Mouse (Mus musculus) embryonic facial prominence, embryonic 12.5 days (tissue): Measurements from ENCODE around the gene Cope. TPM values are rescaled to one million over a fixed set of nuclear protein-coding genes. Genes with fewer than 3 reads are reported as not detected.

ENCODE experiments used
- ATAC-seq: fragments of 200-750 bp; cut with Nextera tagmentation; 2 replicates; pipeline ENCODE4 v1.8.0; 2017; ENCODE audit not compliant: insufficient number of reproducible peaks, insufficient read depth, low FRiP score, low TSS enrichment
- H3K27ac ChIP-seq: fragments of 300-500 bp; sonication (generic); 2 replicates; pipeline ENCODE4 v1.5.1; 2016; ENCODE audit warnings: mild to moderate bottlenecking
- H3K27me3 ChIP-seq: fragments of 300-500 bp; sonication (generic); 2 replicates; pipeline ENCODE4 v1.6.1; 2016; ENCODE audit warnings: mild to moderate bottlenecking, moderate library complexity
- H3K36me3 ChIP-seq: fragments of 300-500 bp; sonication (generic); 2 replicates; pipeline ENCODE4 v1.6.1; 2016; ENCODE audit warnings: mild to moderate bottlenecking
- H3K4me1 ChIP-seq: fragments of 300-500 bp; sonication (generic); 2 replicates; pipeline ENCODE4 v1.6.1; 2016
- H3K4me2 ChIP-seq: fragments of 300-500 bp; sonication (generic); replicated peaks from 2 replicates; pipeline ENCODE4 v1.6.1; 2016; ENCODE audit warnings: mild to moderate bottlenecking, moderate library complexity
- H3K4me3 ChIP-seq: fragments of 300-500 bp; sonication (generic); 2 replicates; pipeline ENCODE4 v1.5.1; 2016; ENCODE audit warnings: mild to moderate bottlenecking
- H3K9ac ChIP-seq: fragments of 300-500 bp; sonication (generic); 2 replicates; pipeline ENCODE4 v1.6.1; 2016; ENCODE audit warnings: mild to moderate bottlenecking, moderate library complexity
- H3K9me3 ChIP-seq: fragments of 300-500 bp; sonication (generic); 2 replicates; pipeline ENCODE4 v1.6.1; 2016; ENCODE audit warnings: mild to moderate bottlenecking, moderate library complexity
- WGBS: fragments of 180-500 bp; shearing (Covaris S2); methylation state at CpG from one replicate; pipeline ENCODE4 v1.1.7; 2016; 5-methylcytosine and 5-hydroxymethylcytosine counted together
- polyA plus RNA-seq: library from polyadenylated mRNA; unstranded; fragments of >200 nt; fragmentation: Nextera tagmentation; extraction: Ambion mirVana; gene quantifications from 2 replicates; pipeline ENCODE4 v1.2.1, GENCODE M21; 2016

Cope gene
- polyA plus RNA-seq, 1 experiment from 2014 or later = 267 TPM

- 93% methylated on average over 2 of the region's 2 CpGs for WGBS
- no peak overlapping the region for H3K4me2 ChIP-seq
- no peaks in the 10 kb centered on the region for H3K27me3 ChIP-seq
- no peak overlapping the region for H3K27ac ChIP-seq
- no peak for ATAC-seq
- no peaks in the 10 kb centered on the region for H3K9me3 ChIP-seq
- H3K4me3 ChIP-seq = no peak overlapping the region
- peaks cover 39% of the 10 kb centered on the region for H3K36me3 ChIP-seq
- peaks cover 27% of the 10 kb centered on the region for H3K4me1 ChIP-seq
- H3K9ac ChIP-seq = no peak overlapping the region
These were observed 11.1 kb downstream of the Cope start for GRCm38 (mm10) chr8:70313399-70313798.

DNA sequence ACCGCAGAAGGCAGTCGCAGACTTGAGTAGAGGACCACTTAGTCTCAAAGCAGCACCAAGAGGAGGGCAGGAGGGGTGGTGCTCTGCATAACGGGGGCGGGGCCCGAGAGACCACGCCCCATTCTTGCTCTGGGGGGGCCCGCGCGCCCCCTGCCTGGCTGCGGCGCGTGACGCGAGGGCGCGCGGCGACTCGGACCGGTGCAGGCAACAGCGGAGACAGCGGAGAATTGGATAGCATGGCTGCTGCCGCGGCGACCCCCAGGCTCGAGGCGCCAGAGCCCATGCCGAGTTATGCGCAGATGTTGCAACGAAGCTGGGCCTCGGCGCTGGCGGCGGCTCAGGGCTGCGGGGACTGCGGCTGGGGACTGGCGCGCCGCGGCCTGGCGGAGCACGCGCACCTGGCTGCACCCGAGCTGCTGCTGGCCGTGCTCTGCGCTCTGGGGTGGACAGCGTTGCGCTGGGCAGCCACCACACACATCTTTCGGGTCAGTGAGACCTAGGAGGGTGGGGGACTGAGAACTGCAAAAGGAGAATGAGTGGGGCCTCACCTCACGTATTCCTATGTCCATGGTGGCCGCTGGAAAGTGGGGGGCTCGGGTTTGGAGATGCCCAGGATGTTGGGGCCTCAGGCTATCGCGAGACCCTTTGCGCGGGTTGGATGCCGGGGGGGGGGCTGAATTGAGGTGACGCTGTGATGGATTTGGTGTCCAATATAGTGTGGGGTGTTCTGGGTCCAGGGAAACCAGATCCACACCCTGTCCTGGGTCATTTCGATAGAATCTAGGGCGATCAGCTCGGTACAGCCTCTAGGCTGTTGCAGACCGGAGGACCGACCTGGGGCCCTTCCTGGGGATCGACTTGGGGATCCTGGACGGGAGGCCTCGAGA lies 13.5 kb downstream of the Cope start, which contains the start of gene Cers1:
TSS of gene Cers1 (plus strand) at position 152 of the 887 bp plus-strand sequence.
- Histone ChIP-seq H3K27ac (peak within 1 kb of the TSS; percentile 83), H3K4me3 (peak within 1 kb of the TSS; percentile 57), H3K9ac (peak within 1 kb of the TSS; percentile 63), H3K9me3 (no peaks in the 10 kb centered on the region), H3K4me1 (peaks cover 27% of the 10 kb centered on the region), H3K36me3 (peaks cover 31% of the 10 kb centered on the region), H3K27me3 (no peaks in the 10 kb centered on the region), H3K4me2 (peak within 1 kb of the TSS; percentile 68)
- WGBS = 2% methylated on average over 66 of the region's 66 CpGs
- peak; percentile 61 for ATAC-seq

DNA sequence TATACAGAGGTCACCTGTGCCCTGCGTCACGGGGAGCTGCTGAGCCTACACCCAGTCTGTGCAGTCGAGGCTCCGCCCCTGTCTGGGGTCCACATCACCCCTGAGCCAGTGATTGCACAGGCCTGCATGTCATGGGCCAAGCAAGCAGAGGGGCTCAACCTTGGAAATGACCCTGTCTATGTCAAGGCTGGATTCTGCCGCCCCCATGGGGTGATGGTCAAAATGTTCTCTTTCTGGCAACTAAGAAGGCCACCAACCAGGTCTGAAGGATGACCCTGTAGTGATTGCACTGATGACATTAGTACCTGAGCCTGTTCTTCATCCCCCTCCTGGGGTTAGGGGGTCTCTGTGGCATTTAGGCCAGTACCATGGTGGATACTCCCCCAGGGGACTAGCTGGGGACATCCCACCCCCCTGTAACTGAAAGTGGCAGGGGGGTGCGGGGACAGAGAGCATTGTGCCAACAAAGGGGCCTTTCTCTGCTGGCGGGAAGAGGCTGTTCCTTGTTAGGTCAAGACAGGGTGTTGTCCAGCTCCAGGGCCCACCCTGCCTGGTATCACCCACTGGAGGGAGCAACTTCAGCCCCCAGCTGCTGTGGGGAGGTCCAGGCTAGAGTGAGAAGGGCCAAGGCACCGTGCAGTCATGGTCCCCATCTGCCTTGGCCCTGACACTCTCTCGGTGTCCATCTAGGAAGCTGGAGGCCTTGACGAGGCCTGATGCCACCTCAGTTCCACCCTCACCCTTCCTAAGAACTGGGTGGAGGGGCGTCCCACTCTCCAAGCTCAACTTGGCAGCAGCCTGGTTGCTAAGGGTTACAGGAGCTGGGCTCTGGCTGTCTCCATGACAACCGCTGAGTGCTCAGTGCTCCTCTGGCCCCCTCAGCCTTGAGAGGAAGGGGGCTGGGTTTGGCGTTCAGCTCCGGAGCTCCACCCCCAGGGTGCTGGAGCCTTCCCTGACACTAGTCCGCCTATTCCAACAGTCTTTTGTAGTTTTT lies 14.5 kb downstream of the Cope start:
- 8% methylated on average over 15 of the region's 15 CpGs for WGBS
- Histone ChIP-seq H3K36me3 (peaks cover 22% of the 10 kb centered on the region), H3K27ac (peak overlapping the region; percentile 83), H3K27me3 (no peaks in the 10 kb centered on the region), H3K4me1 (peaks cover 27% of the 10 kb centered on the region), H3K4me3 (peak overlapping the region; percentile 57), H3K9me3 (no peaks in the 10 kb centered on the region), H3K9ac (peak overlapping the region; percentile 63), H3K4me2 (peak overlapping the region; percentile 68)
- ATAC-seq = peak; percentile 82

DNA sequence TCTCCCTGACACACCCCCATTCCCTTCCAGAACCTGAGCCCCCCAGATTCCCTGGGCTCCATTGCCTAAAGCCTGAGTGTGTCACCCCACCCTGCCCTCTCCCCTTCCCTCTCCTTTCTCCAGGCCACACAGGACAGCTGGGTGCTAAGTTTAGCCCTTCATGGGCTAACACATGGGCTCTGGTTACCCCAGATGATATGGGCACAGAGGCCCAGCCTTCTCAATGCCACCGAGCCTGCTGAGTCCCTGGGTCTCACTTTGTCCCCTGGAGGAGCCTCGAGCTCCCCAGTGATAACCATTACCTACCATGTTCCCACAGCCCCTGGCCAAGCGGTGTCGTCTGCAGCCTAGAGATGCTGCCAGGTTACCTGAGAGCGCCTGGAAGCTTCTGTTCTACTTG lies 15.6 kb downstream of the Cope start:
- no peak overlapping the region for H3K9ac ChIP-seq
- H3K9me3 ChIP-seq = no peaks in the 10 kb centered on the region
- H3K36me3 ChIP-seq = peaks cover 14% of the 10 kb centered on the region
- peak overlapping the region; percentile 68; the same call in 1 of the 2 replicates for H3K4me2 ChIP-seq
- no peaks in the 10 kb centered on the region for H3K27me3 ChIP-seq
- peak overlapping the region; percentile 83 for H3K27ac ChIP-seq
- H3K4me3 ChIP-seq = no peak overlapping the region
- 85% methylated on average over 5 of the region's 5 CpGs for WGBS
- no peak for ATAC-seq
- H3K4me1 ChIP-seq = peaks cover 27% of the 10 kb centered on the region

DNA sequence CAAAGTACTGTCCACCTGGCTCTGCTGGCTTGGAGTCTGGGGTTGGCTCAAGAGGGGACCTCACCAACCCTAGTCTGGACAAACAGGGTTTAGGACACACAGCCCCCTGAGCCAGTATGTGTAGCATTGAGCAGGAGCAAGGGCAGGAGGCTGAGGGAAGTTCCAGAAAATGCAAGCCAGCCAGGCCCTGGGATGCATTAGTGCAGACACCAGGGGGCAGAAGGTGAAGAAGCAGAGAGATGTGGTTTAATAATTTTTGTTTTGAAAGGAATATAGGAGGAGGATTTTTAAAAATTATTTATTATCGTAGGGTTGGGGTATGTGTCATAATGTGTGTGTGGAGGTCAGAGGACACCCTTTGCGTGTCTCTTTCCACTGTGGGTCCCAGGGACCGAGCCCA lies 21.4 kb downstream of the Cope start:
- no peak for ATAC-seq
- 87% methylated on average over 3 of the region's 3 CpGs for WGBS
- H3K4me2 ChIP-seq = no peak overlapping the region
- no peak overlapping the region for H3K27ac ChIP-seq
- no peaks in the 10 kb centered on the region for H3K9me3 ChIP-seq
- H3K9ac ChIP-seq = no peak overlapping the region
- no peak overlapping the region for H3K4me3 ChIP-seq
- peaks cover 16% of the 10 kb centered on the region for H3K36me3 ChIP-seq
- H3K4me1 ChIP-seq = no peaks in the 10 kb centered on the region
- H3K27me3 ChIP-seq = no peaks in the 10 kb centered on the region

DNA sequence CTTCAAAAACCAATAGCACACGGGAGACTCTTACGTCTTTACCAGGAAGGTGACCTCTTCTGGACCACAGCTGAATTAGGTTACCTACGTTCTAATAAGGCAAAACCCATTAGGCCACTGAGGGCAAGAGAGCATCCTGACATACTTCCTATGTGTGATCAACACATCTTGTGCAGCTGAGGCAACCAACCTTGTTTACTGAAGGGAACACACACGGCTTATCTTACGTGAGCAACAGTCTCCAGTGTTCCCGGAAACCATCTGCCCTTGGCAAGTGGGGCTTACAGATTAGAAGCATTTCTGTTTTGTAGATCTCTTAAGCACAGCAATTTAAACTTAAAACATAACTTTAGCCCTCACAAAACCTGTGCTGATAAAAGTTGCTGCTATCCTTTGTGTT lies 25.2 kb downstream of the Cope start:
- peaks cover 10% of the 10 kb centered on the region for H3K27me3 ChIP-seq
- H3K9me3 ChIP-seq = no peaks in the 10 kb centered on the region
- no peak overlapping the region for H3K27ac ChIP-seq
- H3K4me1 ChIP-seq = peaks cover 23% of the 10 kb centered on the region
- H3K36me3 ChIP-seq = peaks cover 27% of the 10 kb centered on the region
- no peak overlapping the region for H3K4me3 ChIP-seq
- H3K9ac ChIP-seq = no peak overlapping the region
- ATAC-seq = no peak
- no peak overlapping the region for H3K4me2 ChIP-seq
- 93% methylated on average over 6 of the region's 6 CpGs for WGBS

GRCm38 (mm10) chr8:70329124-70329834 lies 27.0 kb downstream of the Cope start, which contains the start of gene Gdf1:
Gdf1 (plus strand) TSS chr8:70329817.
- Histone ChIP-seq H3K36me3 (peaks cover 40% of the 10 kb centered on the region), H3K27ac (no peak within 1 kb of the TSS), H3K4me2 (peak within 1 kb of the TSS; percentile 34), H3K9ac (peak within 1 kb of the TSS; percentile 26), H3K27me3 (peaks cover 10% of the 10 kb centered on the region), H3K4me3 (peak within 1 kb of the TSS; percentile 11), H3K9me3 (no peaks in the 10 kb centered on the region), H3K4me1 (peaks cover 23% of the 10 kb centered on the region)
- 25% methylated on average over 14 of the region's 14 CpGs for WGBS
- no peak for ATAC-seq

DNA sequence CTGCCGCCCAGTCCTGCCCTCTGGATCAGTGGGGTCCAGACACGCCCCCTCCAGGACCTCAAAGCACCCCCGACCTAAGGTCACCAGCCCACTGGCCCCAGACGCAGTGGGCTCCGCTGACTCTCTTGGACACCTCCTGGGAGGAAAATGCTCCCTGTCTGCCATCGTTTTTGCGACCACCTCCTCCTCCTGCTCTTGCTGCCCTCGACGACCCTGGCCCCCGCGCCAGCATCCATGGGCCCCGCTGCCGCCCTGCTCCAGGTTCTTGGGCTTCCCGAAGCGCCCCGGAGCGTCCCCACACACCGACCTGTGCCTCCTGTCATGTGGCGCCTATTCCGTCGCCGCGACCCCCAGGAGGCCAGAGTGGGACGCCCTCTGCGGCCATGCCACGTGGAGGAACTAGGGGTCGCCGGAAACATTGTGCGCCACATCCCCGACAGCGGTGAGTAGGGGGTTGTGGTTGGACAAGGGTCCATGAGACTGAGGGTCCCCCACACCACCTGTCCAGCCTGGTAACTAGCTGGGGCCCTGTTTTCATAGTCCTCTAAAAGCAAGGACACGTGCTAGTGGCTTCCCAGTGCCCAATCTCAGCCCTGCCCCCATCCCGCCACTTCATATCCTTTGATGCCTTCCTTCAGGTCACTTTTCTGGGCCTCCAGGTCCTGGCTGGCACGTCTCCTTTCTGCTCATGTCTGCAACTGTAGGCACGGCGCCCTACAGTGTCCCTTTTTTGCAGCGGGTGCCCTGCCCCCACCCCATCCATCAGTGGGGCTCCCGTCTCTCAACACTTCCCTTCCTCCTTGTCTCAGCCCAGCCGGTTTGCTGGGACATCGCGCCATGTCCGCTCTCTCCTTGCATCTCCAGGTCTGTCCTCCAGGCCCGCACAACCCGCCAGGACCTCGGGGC lies 27.8 kb downstream of the Cope start:
- Histone ChIP-seq H3K27ac (no peak overlapping the region), H3K9ac (peak overlapping the region; percentile 26)
- WGBS = 6% methylated on average over 45 of the region's 45 CpGs

GRCm38 (mm10) chr8:70330741-70331364 lies 28.5 kb downstream of the Cope start:
- 0 out of 2 replicates have a peak overlapping the region, but pooled peaks have one; percentile 26 for H3K9ac ChIP-seq
- H3K36me3 ChIP-seq = peaks cover 54% of the 10 kb centered on the region
- H3K4me3 ChIP-seq = peak overlapping the region; percentile 11

More for the DNA sequence above, 27.8 kb downstream of the Cope start:
- ATAC-seq = 0 out of 2 replicates have a peak, but pooled peaks have one; percentile 13
- Histone ChIP-seq H3K9me3 (no peaks in the 10 kb centered on the region), H3K4me3 (peak overlapping the region; percentile 11), H3K27me3 (peaks cover 10% of the 10 kb centered on the region), H3K36me3 (peaks cover 48% of the 10 kb centered on the region), H3K4me2 (peak overlapping the region; percentile 34), H3K4me1 (peaks cover 23% of the 10 kb centered on the region)

GRCm38 (mm10) chr8:70331526-70331925 lies 29.2 kb downstream of the Cope start:
- no peak for ATAC-seq
- peak overlapping the region; percentile 34; the same call in 1 of the 2 replicates for H3K4me2 ChIP-seq
- H3K9me3 ChIP-seq = no peaks in the 10 kb centered on the region
- peaks cover 23% of the 10 kb centered on the region for H3K4me1 ChIP-seq
- H3K9ac ChIP-seq = 0 out of 2 replicates have a peak overlapping the region, but pooled peaks have one; percentile 20
- peak overlapping the region; percentile 30; the same call in 1 of the 2 replicates for H3K27ac ChIP-seq
- H3K27me3 ChIP-seq = peaks cover 10% of the 10 kb centered on the region
- peaks cover 60% of the 10 kb centered on the region for H3K36me3 ChIP-seq
- H3K4me3 ChIP-seq = no peak overlapping the region
- WGBS = 61% methylated on average over 19 of the region's 19 CpGs

More at GRCm38 (mm10) chr8:70330741-70331364, 28.5 kb downstream of the Cope start:
- ATAC-seq = peak; percentile 71
- Histone ChIP-seq H3K9me3 (no peaks in the 10 kb centered on the region), H3K27me3 (peaks cover 10% of the 10 kb centered on the region), H3K27ac (peak overlapping the region; percentile 30; the same call in 1 of the 2 replicates), H3K4me2 (peak overlapping the region; percentile 34), H3K4me1 (peaks cover 23% of the 10 kb centered on the region)
- WGBS = 30% methylated on average over 53 of the region's 53 CpGs
